Mouse (Mus musculus) liver, adult 2 months (tissue): ENCODE data around the gene Tnik. TPM values are rescaled to one million over a fixed set of nuclear protein-coding genes. Genes with fewer than 3 reads are reported as not detected.

ENCODE experiments used
- DNase-seq: peaks from one replicate; pipeline ENCODE4 v3.0.0-alpha.2; 2011; ENCODE audit warnings: low read depth, low spot score; ENCODE audit errors: extremely low read depth
- H3K27ac ChIP-seq: fragments of 200-500 bp; replicated peaks from 2 replicates; pipeline ENCODE4 v1.5.1; 2012; ENCODE audit warnings: low read depth, mild to moderate bottlenecking, control low read depth, inconsistent platforms, low read length; ENCODE audit not compliant: insufficient read depth
- H3K27me3 ChIP-seq: fragments of 200-500 bp; 2 replicates; pipeline ENCODE4 v1.6.1; 2012; ENCODE audit warnings: mild to moderate bottlenecking, moderate library complexity, low read length, inconsistent platforms; ENCODE audit not compliant: control insufficient read depth, insufficient read depth
- H3K36me3 ChIP-seq: fragments of 200-500 bp; 2 replicates; pipeline ENCODE4 v1.6.1; 2012; ENCODE audit warnings: low read length, inconsistent platforms; ENCODE audit not compliant: control insufficient read depth, insufficient read depth
- H3K4me1 ChIP-seq: fragments of 200-500 bp; 2 replicates; pipeline ENCODE4 v1.6.1; 2011; ENCODE audit warnings: low read length; ENCODE audit not compliant: control insufficient read depth, insufficient read depth
- H3K4me3 ChIP-seq: fragments of 200-500 bp; 2 replicates; pipeline ENCODE4 v1.5.1; 2011; ENCODE audit warnings: low read depth, mild to moderate bottlenecking, control low read depth, low read length, moderate library complexity; ENCODE audit not compliant: insufficient read depth
- H3K79me2 ChIP-seq: fragments of 200-500 bp; 2 replicates; pipeline ENCODE4 v1.6.1; 2012; ENCODE audit warnings: inconsistent platforms, mild to moderate bottlenecking, low read length, moderate library complexity; ENCODE audit not compliant: control insufficient read depth, insufficient read depth
- H3K9ac ChIP-seq: fragments of 200-500 bp; 2 replicates; pipeline ENCODE4 v1.6.1; 2012; ENCODE audit warnings: low read depth, mild to moderate bottlenecking, control low read depth, inconsistent platforms, low read length
- CTCF ChIP-seq: fragments of 200-500 bp; IDR thresholded peaks from 2 replicates; pipeline ENCODE4 v1.5.1; 2011; ENCODE audit warnings: low read depth, low read length, control low read depth
- POLR2A ChIP-seq: fragments of 200-500 bp; IDR thresholded peaks from 2 replicates; pipeline ENCODE4 v1.6.1; 2011; ENCODE audit warnings: low read length, control low read depth; ENCODE audit not compliant: insufficient read depth; ENCODE audit errors: extremely low read depth
- WGBS: fragments of 180-500 bp; shearing (Covaris S2); methylation state at CpG from one replicate; pipeline ENCODE4 v1.1.7; 2018; 5-methylcytosine and 5-hydroxymethylcytosine counted together
- polyA plus RNA-seq: library from polyadenylated mRNA; depleted of rRNA; stranded (reverse); fragments of >200 nt; gene quantifications from 2 replicates; pipeline ENCODE4 v1.2.3, GENCODE M21; 2012
- total RNA-seq: library from RNA; depleted of rRNA; stranded (reverse); fragments of >200 nt; gene quantifications from 2 replicates; pipeline ENCODE4 v1.2.3, GENCODE M21; 2014

The Tnik gene
- total and polyA plus RNA-seq, 2 experiments = 1.2 to 2.8 TPM

- H3K4me1 ChIP-seq = no peaks in the 10 kb centered on the region; the same call in 1 of the 2 replicates
- H3K27me3 ChIP-seq = no peaks in the 10 kb centered on the region
- TF ChIP-seq CTCF = no peak
- no peak for TF ChIP-seq POLR2A
- no peaks in the 10 kb centered on the region for H3K79me2 ChIP-seq
- no peak overlapping the region for H3K9ac ChIP-seq
- no peak overlapping the region for H3K27ac ChIP-seq
- DNase-seq = no peak
- H3K4me3 ChIP-seq = no peak overlapping the region
- no peaks in the 10 kb centered on the region for H3K36me3 ChIP-seq
- WGBS = 63% methylated on average over 3 of the region's 3 CpGs
These were observed 157.7 kb downstream of the Tnik start for GRCm38 (mm10) chr3:28420698-28421097.

DNA sequence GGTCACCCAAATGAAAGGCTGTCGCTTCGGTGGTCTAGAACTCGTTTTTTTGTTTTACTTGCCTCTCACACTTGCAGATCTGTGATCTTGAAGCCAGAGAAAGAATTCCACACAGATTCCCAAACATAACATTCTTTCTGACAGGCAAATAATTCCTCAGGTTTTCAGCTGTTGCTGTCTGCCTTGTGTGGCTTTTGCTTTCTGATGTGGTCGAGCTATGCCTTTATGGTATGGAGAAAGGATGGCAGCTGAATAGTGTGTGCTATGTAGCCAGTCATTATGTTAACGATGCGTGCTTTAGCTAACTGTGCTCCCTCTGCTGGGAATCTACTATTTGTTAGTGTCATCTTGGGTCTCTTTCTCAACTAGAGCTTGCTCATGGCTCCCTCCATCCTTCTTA, 158.8 kb downstream of the Tnik start:
- Histone ChIP-seq H3K79me2 (no peaks in the 10 kb centered on the region), H3K27me3 (no peaks in the 10 kb centered on the region), H3K36me3 (no peaks in the 10 kb centered on the region), H3K4me3 (no peak overlapping the region), H3K9ac (no peak overlapping the region), H3K27ac (no peak overlapping the region), H3K4me1 (no peaks in the 10 kb centered on the region; the same call in 1 of the 2 replicates)
- TF ChIP-seq POLR2A (no peak), CTCF (no peak)
- WGBS = 77% methylated on average over 6 of the region's 6 CpGs
- no peak for DNase-seq

DNA sequence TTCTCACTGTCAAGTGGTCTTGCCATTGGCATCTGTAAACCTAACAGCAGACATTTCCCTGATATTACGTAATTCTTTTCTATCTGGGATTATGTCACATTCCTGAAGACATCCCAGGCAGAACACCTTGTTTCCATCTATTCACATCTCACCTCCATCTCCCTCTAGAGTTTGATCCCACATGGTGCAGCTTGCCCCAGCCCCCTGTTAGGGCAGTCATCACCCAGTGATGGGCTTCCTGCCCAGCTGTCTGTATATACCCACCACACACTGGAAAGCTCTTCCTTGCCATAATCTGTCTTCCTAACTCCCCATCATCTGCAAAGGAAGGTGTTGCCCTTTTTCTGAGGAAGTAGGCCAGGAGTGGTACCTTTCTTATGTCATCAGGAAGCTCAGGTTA, 159.2 kb downstream of the Tnik start:
- Histone ChIP-seq H3K79me2 (no peaks in the 10 kb centered on the region), H3K36me3 (no peaks in the 10 kb centered on the region)
- no peak for DNase-seq

GRCm38 (mm10) chr3:28425911-28426310, 162.9 kb downstream of the Tnik start:
- Histone ChIP-seq H3K9ac (no peak overlapping the region), H3K79me2 (no peaks in the 10 kb centered on the region), H3K4me3 (no peak overlapping the region), H3K27ac (no peak overlapping the region), H3K36me3 (no peaks in the 10 kb centered on the region), H3K4me1 (no peaks in the 10 kb centered on the region), H3K27me3 (no peaks in the 10 kb centered on the region)
- 81% methylated on average over 6 of the region's 6 CpGs for WGBS
- DNase-seq = no peak
- TF ChIP-seq POLR2A (no peak), CTCF (no peak)

More for the DNA sequence above, 159.2 kb downstream of the Tnik start:
- Histone ChIP-seq H3K27me3 (no peaks in the 10 kb centered on the region), H3K4me3 (no peak overlapping the region), H3K4me1 (no peaks in the 10 kb centered on the region; the same call in 1 of the 2 replicates), H3K9ac (no peak overlapping the region), H3K27ac (no peak overlapping the region)
- 91% methylated on average over 1 of the region's 1 CpGs for WGBS
- TF ChIP-seq POLR2A (no peak), CTCF (no peak)

DNA sequence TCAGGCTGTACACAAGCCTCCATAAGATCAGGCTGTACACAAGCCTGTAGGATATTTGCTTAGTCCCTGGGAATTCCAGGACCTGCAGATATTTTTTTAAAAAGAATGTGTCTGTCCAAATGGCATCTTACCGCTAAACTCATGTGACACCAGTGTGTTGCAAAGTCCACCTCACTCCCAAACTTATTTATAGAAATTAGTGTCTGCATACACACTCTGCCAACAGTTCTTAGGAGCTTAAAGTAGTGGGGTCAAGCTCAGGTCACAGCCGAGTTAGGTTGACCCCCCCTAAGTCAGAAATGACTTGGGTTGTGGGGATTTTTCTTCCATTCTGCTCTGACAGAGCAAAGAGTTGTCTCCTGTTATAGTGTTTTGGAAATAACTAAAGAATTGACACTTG, 168.4 kb downstream of the Tnik start:
- WGBS = 81% methylated on average over 2 of the region's 2 CpGs
- H3K36me3 ChIP-seq = no peaks in the 10 kb centered on the region
- TF ChIP-seq POLR2A = no peak
- TF ChIP-seq CTCF = no peak

DNA sequence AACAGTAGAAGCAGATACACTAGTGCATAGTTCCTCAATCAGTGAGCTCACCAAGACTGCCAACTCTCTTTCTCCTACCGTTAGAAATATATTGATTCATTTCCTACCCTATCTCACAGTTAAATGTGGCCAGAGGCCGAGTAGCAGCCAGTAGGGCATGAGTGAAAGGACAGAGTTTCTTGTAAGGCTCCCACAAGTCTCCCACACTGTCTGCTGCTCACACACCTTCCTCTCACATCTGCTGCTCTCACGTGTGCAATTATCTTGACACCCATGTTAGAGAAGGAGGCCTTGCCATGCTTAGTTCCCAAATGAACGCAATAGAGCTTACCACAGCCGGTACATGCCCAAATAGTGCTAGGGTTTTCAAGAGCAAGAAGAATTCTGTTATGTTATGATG, 169.3 kb downstream of the Tnik start:
- Histone ChIP-seq H3K4me1 (no peaks in the 10 kb centered on the region), H3K36me3 (no peaks in the 10 kb centered on the region), H3K9ac (no peak overlapping the region), H3K79me2 (no peaks in the 10 kb centered on the region), H3K27ac (no peak overlapping the region), H3K27me3 (no peaks in the 10 kb centered on the region), H3K4me3 (no peak overlapping the region)
- WGBS = 76% methylated on average over 5 of the region's 5 CpGs
- TF ChIP-seq CTCF = no peak
- no peak for DNase-seq

More for the DNA sequence above, 168.4 kb downstream of the Tnik start:
- Histone ChIP-seq H3K4me1 (no peaks in the 10 kb centered on the region), H3K9ac (no peak overlapping the region), H3K27ac (no peak overlapping the region), H3K79me2 (no peaks in the 10 kb centered on the region), H3K27me3 (no peaks in the 10 kb centered on the region), H3K4me3 (no peak overlapping the region)
- no peak for DNase-seq
